Mouse (Mus musculus): Measurements from ENCODE around the gene Lypd8. TPM values are rescaled to one million over a fixed set of nuclear protein-coding genes. Genes with fewer than 3 reads are reported as not detected.
A peak's percentile ranks its signal among the peaks of the same experiment; 100 is the strongest.

Lypd8 gene
- total RNA-seq (2014; rRNA removed; ENCODE audit: low replicate concordance) (not detected in 2 replicates), polyA plus RNA-seq (2015; fragmentation: Nextera tagmentation; extraction: Ambion mirVana) (0.12 TPM in 1 of 2 replicates, not detected in the other)

GRCm38 (mm10) chr11:58378763-58379278, at the start of gene Lypd8:
Gene Lypd8, plus strand, starts transcription at chr11:58379043.
- Histone ChIP-seq H3K9ac (replicated peaks; ENCODE audit: low read depth, low read length) (no peak within 1 kb of the TSS), H3K4me3 (ENCODE audit: low read depth, low read length) (no peak within 1 kb of the TSS), H3K27me3 (ENCODE audit: control insufficient read depth, insufficient read depth, low read length) (no peaks in the 10 kb centered on the region), H3K4me1 (ENCODE audit: control insufficient read depth, insufficient read depth) (no peaks in the 10 kb centered on the region), H3K9me3 (replicated peaks; ENCODE audit: control insufficient read depth, low read length) (no peaks in the 10 kb centered on the region), H3K27ac (ENCODE audit: low read depth) (no peak within 1 kb of the TSS), H3K36me3 (replicated peaks; ENCODE audit: control insufficient read depth, insufficient read depth, low read length) (no peaks in the 10 kb centered on the region), H3K4me2 (ENCODE audit: low read depth, low read length) (no peak within 1 kb of the TSS)
- ATAC-seq (ENCODE audit: insufficient read depth, low read depth) (no peak), DNase-seq (ENCODE audit: low spot score) (no peak)
- TF ChIP-seq EP300 (IDR thresholded peaks at IDR 0.05; ENCODE audit: low read depth) (no peak), CTCF (IDR thresholded peaks at IDR 0.05; ENCODE audit: low read depth) (no peak)
- 79% methylated on average over 3 of the region's 3 CpGs for WGBS

- peak overlapping the region; percentile 83 for H3K4me3 ChIP-seq (ENCODE audit: low read depth, low read length)
- peak; percentile 9 for ATAC-seq (ENCODE audit: insufficient read depth, low read depth)
- 0% methylated on average over 21 of the region's 21 CpGs for WGBS
Measured at GRCm38 (mm10) chr11:58329906-58330275, 49.0 kb upstream of the Lypd8 start.

GRCm38 (mm10) chr11:58330276-58331148, 48.3 kb upstream of the Lypd8 start, which contains the start of the genes Zfp672 and Sh3bp5l:
Gene Zfp672, minus strand, starts transcription at chr11:58330339.
Gene Sh3bp5l, plus strand, starts transcription at chr11:58330724.
- WGBS = under 1% methylated on average over 52 of the region's 52 CpGs
- DNase-seq (ENCODE audit: low spot score) (peak; percentile 97), ATAC-seq (ENCODE audit: insufficient read depth, low read depth) (peak; percentile 90)
- Histone ChIP-seq H3K27me3 (ENCODE audit: control insufficient read depth, insufficient read depth, low read length) (no peaks in the 10 kb centered on the region), H3K4me1 (ENCODE audit: control insufficient read depth, insufficient read depth) (peaks cover 40% of the 10 kb centered on the region), H3K36me3 (replicated peaks; ENCODE audit: control insufficient read depth, insufficient read depth, low read length) (peaks cover 19% of the 10 kb centered on the region), H3K4me3 (ENCODE audit: low read depth, low read length) (peak within 1 kb of the TSS; percentile 83), H3K4me2 (ENCODE audit: low read depth, low read length) (peak within 1 kb of the TSS; percentile 76), H3K9ac (replicated peaks; ENCODE audit: low read depth, low read length) (peak within 1 kb of the TSS; percentile 84), H3K9me3 (replicated peaks; ENCODE audit: control insufficient read depth, low read length) (peaks cover 3% of the 10 kb centered on the region; the same call in 1 of the 2 replicates), H3K27ac (ENCODE audit: low read depth) (peak within 1 kb of the TSS; percentile 79)
- TF ChIP-seq EP300 (IDR thresholded peaks at IDR 0.05; ENCODE audit: low read depth) = no peak; the same call in 1 of the 2 replicates
- TF ChIP-seq CTCF (IDR thresholded peaks at IDR 0.05; ENCODE audit: low read depth) = no peak

More at GRCm38 (mm10) chr11:58329906-58330275, 49.0 kb upstream of the Lypd8 start:
- H3K9ac ChIP-seq (replicated peaks; ENCODE audit: low read depth, low read length) = peak overlapping the region; percentile 84
- DNase-seq (ENCODE audit: low spot score) = no peak
- peaks cover 3% of the 10 kb centered on the region; the same call in 1 of the 2 replicates for H3K9me3 ChIP-seq (replicated peaks; ENCODE audit: control insufficient read depth, low read length)
- peaks cover 38% of the 10 kb centered on the region for H3K4me1 ChIP-seq (ENCODE audit: control insufficient read depth, insufficient read depth)
- peak overlapping the region; percentile 79 for H3K27ac ChIP-seq (ENCODE audit: low read depth)
- peak overlapping the region; percentile 76 for H3K4me2 ChIP-seq (ENCODE audit: low read depth, low read length)
- peaks cover 18% of the 10 kb centered on the region for H3K36me3 ChIP-seq (replicated peaks; ENCODE audit: control insufficient read depth, insufficient read depth, low read length)
- TF ChIP-seq EP300 (IDR thresholded peaks at IDR 0.05; ENCODE audit: low read depth) (no peak), CTCF (IDR thresholded peaks at IDR 0.05; ENCODE audit: low read depth) (no peak)
- H3K27me3 ChIP-seq (ENCODE audit: control insufficient read depth, insufficient read depth, low read length) = no peaks in the 10 kb centered on the region

DNA sequence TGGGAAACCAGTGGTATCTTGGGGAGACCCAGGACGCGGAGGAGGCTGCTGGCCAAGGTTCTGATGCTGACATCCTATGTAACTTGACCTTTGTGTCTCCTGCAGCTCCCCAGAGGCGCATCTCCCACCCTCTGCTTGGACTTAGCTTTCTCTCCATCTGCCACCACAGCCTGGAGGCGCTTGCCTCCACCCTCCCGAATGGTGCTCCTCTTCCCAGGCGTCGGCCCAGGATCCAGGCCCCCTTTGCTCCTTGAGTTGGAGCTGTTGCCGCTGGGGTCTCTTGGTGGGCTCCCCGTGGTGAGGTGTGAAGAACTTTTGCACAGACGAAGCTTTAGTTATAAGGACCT, 47.7 kb upstream of the Lypd8 start:
- H3K4me1 ChIP-seq (ENCODE audit: control insufficient read depth, insufficient read depth) = peaks cover 40% of the 10 kb centered on the region
- no peaks in the 10 kb centered on the region for H3K27me3 ChIP-seq (ENCODE audit: control insufficient read depth, insufficient read depth, low read length)
- WGBS = 17% methylated on average over 10 of the region's 10 CpGs
- peak overlapping the region; percentile 70 for H3K27ac ChIP-seq (ENCODE audit: low read depth)
- H3K4me2 ChIP-seq (ENCODE audit: low read depth, low read length) = peak overlapping the region; percentile 76
- peaks cover 22% of the 10 kb centered on the region for H3K36me3 ChIP-seq (replicated peaks; ENCODE audit: control insufficient read depth, insufficient read depth, low read length)
- ATAC-seq (ENCODE audit: insufficient read depth, low read depth) (no peak), DNase-seq (ENCODE audit: low spot score) (no peak)
- peaks cover 3% of the 10 kb centered on the region; the same call in 1 of the 2 replicates for H3K9me3 ChIP-seq (replicated peaks; ENCODE audit: control insufficient read depth, low read length)
- H3K9ac ChIP-seq (replicated peaks; ENCODE audit: low read depth, low read length) = peak overlapping the region; percentile 84
- TF ChIP-seq CTCF (IDR thresholded peaks at IDR 0.05; ENCODE audit: low read depth) = no peak
- H3K4me3 ChIP-seq (ENCODE audit: low read depth, low read length) = peak overlapping the region; percentile 83

DNA sequence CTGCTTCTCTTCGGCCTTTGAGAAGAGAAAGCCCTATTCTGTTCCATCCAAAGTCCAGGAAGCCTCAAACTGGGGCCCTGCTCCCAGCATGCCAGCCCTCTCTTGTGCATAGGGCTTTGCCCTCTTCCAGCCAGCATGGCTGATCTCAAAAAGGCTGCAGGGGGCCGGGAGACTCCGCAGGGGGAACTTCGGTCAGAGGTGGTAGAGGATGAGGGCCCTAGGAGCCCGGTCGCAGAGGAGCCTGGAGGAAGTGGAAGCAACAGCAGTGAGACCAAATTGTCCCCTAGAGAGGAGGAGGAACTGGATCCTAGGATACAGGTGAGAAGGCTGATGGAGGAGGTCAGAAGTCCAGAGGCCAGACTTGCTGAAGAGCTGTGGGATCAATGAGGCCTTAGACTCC, 47.3 kb upstream of the Lypd8 start:
- ATAC-seq (ENCODE audit: insufficient read depth, low read depth) (no peak), DNase-seq (ENCODE audit: low spot score) (no peak)
- Histone ChIP-seq H3K36me3 (replicated peaks; ENCODE audit: control insufficient read depth, insufficient read depth, low read length) (peaks cover 25% of the 10 kb centered on the region), H3K27ac (ENCODE audit: low read depth) (peak overlapping the region; percentile 70; the same call in 1 of the 2 replicates), H3K9me3 (replicated peaks; ENCODE audit: control insufficient read depth, low read length) (peaks cover 3% of the 10 kb centered on the region; the same call in 1 of the 2 replicates), H3K4me2 (ENCODE audit: low read depth, low read length) (peak overlapping the region; percentile 76), H3K27me3 (ENCODE audit: control insufficient read depth, insufficient read depth, low read length) (no peaks in the 10 kb centered on the region), H3K4me3 (ENCODE audit: low read depth, low read length) (peak overlapping the region; percentile 83), H3K4me1 (ENCODE audit: control insufficient read depth, insufficient read depth) (peaks cover 40% of the 10 kb centered on the region), H3K9ac (replicated peaks; ENCODE audit: low read depth, low read length) (peak overlapping the region; percentile 84)
- WGBS = 74% methylated on average over 6 of the region's 6 CpGs
- TF ChIP-seq EP300 (IDR thresholded peaks at IDR 0.05; ENCODE audit: low read depth) (no peak), CTCF (IDR thresholded peaks at IDR 0.05; ENCODE audit: low read depth) (no peak)

Data from heart, postnatal 0 days (tissue).